Mouse (Mus musculus): ENCODE results near the gene Clec1b.

Clec1b gene

GRCm38 (mm10) chr6:129407324-129407723 is 10.2 kb downstream of the Clec1b start:
- in situ Hi-C loops (cut with MseI, MboI), result no loop called here

- in situ Hi-C loops (cut with MseI, MboI), result no loop called here
Measured at GRCm38 (mm10) chr6:129408562-129408961, 11.5 kb downstream of the Clec1b start, which contains the start of gene Clec9a. Clec9a (plus strand) TSS chr6:129408862.

GRCm38 (mm10) chr6:129414177-129414576 is 17.1 kb downstream of the Clec1b start:
- in situ Hi-C loops (cut with MseI, MboI), result no loop called here

- in situ Hi-C loops (cut with MseI, MboI), result no loop called here
Measured at GRCm38 (mm10) chr6:129422311-129422710, 25.2 kb downstream of the Clec1b start.

GRCm38 (mm10) chr6:129423040-129423733 is 26.1 kb downstream of the Clec1b start:
- in situ Hi-C loops (cut with MseI, MboI), result no loop called here

- in situ Hi-C loops (cut with MseI, MboI), result no loop called here
Measured at GRCm38 (mm10) chr6:129423734-129424072, 26.6 kb downstream of the Clec1b start.

GRCm38 (mm10) chr6:129425217-129425616 is 28.1 kb downstream of the Clec1b start:
- in situ Hi-C loops (cut with MseI, MboI), result no loop called here

- in situ Hi-C loops (cut with MseI, MboI), result no loop called here
Measured at GRCm38 (mm10) chr6:129425812-129426211, 28.7 kb downstream of the Clec1b start.

GRCm38 (mm10) chr6:129427281-129427680 is 30.2 kb downstream of the Clec1b start:
- in situ Hi-C loops (cut with MseI, MboI), result no loop called here

GRCm38 (mm10) chr6:129434239-129434638 is 37.1 kb downstream of the Clec1b start:
- in situ Hi-C loops (cut with MseI, MboI), result no loop called here

GRCm38 (mm10) chr6:129436025-129436424 is 38.9 kb downstream of the Clec1b start:
- in situ Hi-C loops (cut with MseI, MboI), result no loop called here

GRCm38 (mm10) chr6:129438033-129438432 is 40.9 kb downstream of the Clec1b start:
- in situ Hi-C loops (cut with MseI, MboI), result no loop called here

- in situ Hi-C loops (cut with MseI, MboI), result no loop called here
Measured at GRCm38 (mm10) chr6:129449743-129450142, 52.6 kb downstream of the Clec1b start.

GRCm38 (mm10) chr6:129451411-129452039 is 54.4 kb downstream of the Clec1b start, which contains the start of gene Clec1a:
Clec1a (minus strand) TSS chr6:129452000.
- in situ Hi-C loops (cut with MseI, MboI), result no loop called here

Data from mouse trophoblast stem cell (cell line).